Mouse (Mus musculus) spleen, embryonic (tissue): Measurements from ENCODE around the gene Gm21852.
"Not testable (repeated sequence)": the region's sequence is repeated elsewhere in the genome, so short reads cannot be mapped to it uniquely, and the experiment has no call there.

Experiments
- CTCF ChIA-PET: fragments of 350-600 bp; sonication (Branson Sonifier 250); formaldehyde crosslinking; loops from one replicate; lab custom pipeline; 2022; lab: Charles Lee

Gene Gm21852

GRCm38 (mm10) chrY:40651896-40652295, at the start of gene Gm21852:
Gene Gm21852, minus strand, starts transcription at chrY:40651996.
- CTCF ChIA-PET: not testable (repeated sequence)
